Mouse (Mus musculus) kidney, postnatal 0 days (tissue): ENCODE measurements around the gene Iffo1. TPM values are rescaled to one million over a fixed set of nuclear protein-coding genes. Genes with fewer than 3 reads are reported as not detected.

ENCODE experiments used
- ATAC-seq: fragments of 200-750 bp; cut with Nextera tagmentation; replicated peaks from 2 replicates; pipeline ENCODE4 v1.8.0; 2017; ENCODE audit warnings: low read depth, moderate number of reproducible peaks, moderate TSS enrichment, moderate library complexity; ENCODE audit not compliant: low FRiP score
- DNase-seq: peaks from one replicate; pipeline ENCODE4 v3.0.0-alpha.2; 2016; ENCODE audit warnings: low spot score
- H3K27ac ChIP-seq: fragments of 300-500 bp; sonication (generic); 2 replicates; pipeline ENCODE4 v1.5.1; 2014; ENCODE audit warnings: mild to moderate bottlenecking
- H3K27me3 ChIP-seq: fragments of 300-500 bp; sonication (generic); 2 replicates; pipeline ENCODE4 v1.6.1; 2014; ENCODE audit warnings: low read length, mixed read lengths; ENCODE audit not compliant: insufficient read depth
- H3K36me3 ChIP-seq: fragments of 300-500 bp; sonication (generic); 2 replicates; pipeline ENCODE4 v1.6.1; 2014; ENCODE audit warnings: low read length, mixed read lengths; ENCODE audit not compliant: insufficient read depth
- H3K4me1 ChIP-seq: fragments of 300-500 bp; sonication (generic); replicated peaks from 2 replicates; pipeline ENCODE4 v1.6.1; 2014; ENCODE audit warnings: antibody characterized with exemption, low read length, mixed read lengths; ENCODE audit not compliant: insufficient read depth
- H3K4me2 ChIP-seq: fragments of 300-500 bp; sonication (generic); 2 replicates; pipeline ENCODE4 v1.6.1; 2014; ENCODE audit warnings: mild to moderate bottlenecking, low read length, moderate library complexity, mixed read lengths
- H3K4me3 ChIP-seq: fragments of 300-500 bp; sonication (generic); replicated peaks from 2 replicates; pipeline ENCODE4 v1.5.1; 2014; ENCODE audit warnings: low read depth, low read length
- H3K9ac ChIP-seq: fragments of 300-500 bp; sonication (generic); 2 replicates; pipeline ENCODE4 v1.6.1; 2014; ENCODE audit warnings: low read depth, low read length
- H3K9me3 ChIP-seq: fragments of 300-500 bp; sonication (generic); replicated peaks from 2 replicates; pipeline ENCODE4 v1.6.1; 2016; ENCODE audit warnings: low read length, inconsistent platforms, mixed read lengths
- CTCF ChIP-seq: IDR thresholded peaks from 2 replicates; pipeline ENCODE4 v1.5.1; 2016; ENCODE audit warnings: antibody characterized with exemption, low read depth, mild to moderate bottlenecking, moderate library complexity
- WGBS: fragments of 180-500 bp; shearing (Covaris S2); extraction: QIAGEN DNeasy Blood & Tissue Kit; methylation state at CpG from one replicate; pipeline ENCODE4 v1.1.7; 2014; 5-methylcytosine and 5-hydroxymethylcytosine counted together
- polyA plus RNA-seq: library from polyadenylated mRNA; unstranded; fragments of >200 nt; fragmentation: Nextera tagmentation; extraction: Ambion mirVana; gene quantifications from 2 replicates; pipeline ENCODE4 v1.2.1, GENCODE M21; 2015

Gene Iffo1
- polyA plus RNA-seq, 1 experiment from 2014 or later = 8.1 TPM

- Histone ChIP-seq H3K4me1 (0 out of 2 replicates have a peak, but pooled peaks cover 2% of the 10 kb centered on the region), H3K4me3 (no peak overlapping the region), H3K9me3 (no peaks in the 10 kb centered on the region), H3K4me2 (no peak overlapping the region), H3K36me3 (peaks cover 57% of the 10 kb centered on the region), H3K27me3 (no peaks in the 10 kb centered on the region), H3K9ac (no peak overlapping the region), H3K27ac (no peak overlapping the region)
- WGBS = 83% methylated on average over 10 of the region's 10 CpGs
- ATAC-seq = no peak
- no peak for DNase-seq
- TF ChIP-seq CTCF = no peak
These were observed 41.2 kb downstream of the Iffo1 start for GRCm38 (mm10) chr6:125186203-125186602.

GRCm38 (mm10) chr6:125190816-125191215, 45.8 kb downstream of the Iffo1 start:
- TF ChIP-seq CTCF = no peak
- Histone ChIP-seq H3K9me3 (no peaks in the 10 kb centered on the region), H3K4me1 (0 out of 2 replicates have a peak, but pooled peaks cover 6% of the 10 kb centered on the region), H3K4me3 (peak overlapping the region; percentile 63), H3K27me3 (no peaks in the 10 kb centered on the region), H3K36me3 (peaks cover 29% of the 10 kb centered on the region), H3K4me2 (peak overlapping the region; percentile 53), H3K9ac (peak overlapping the region; percentile 62), H3K27ac (peak overlapping the region; percentile 76; the same call in 1 of the 2 replicates)
- ATAC-seq (no peak), DNase-seq (no peak)

- H3K9me3 ChIP-seq = no peaks in the 10 kb centered on the region
- peak within 1 kb of the TSS; percentile 63 for H3K4me3 ChIP-seq
- TF ChIP-seq CTCF = peak; percentile 46
- WGBS = under 1% methylated on average over 54 of the region's 54 CpGs
- H3K9ac ChIP-seq = peak within 1 kb of the TSS; percentile 70
- H3K4me1 ChIP-seq = 0 out of 2 replicates have a peak, but pooled peaks cover 6% of the 10 kb centered on the region
- peak within 1 kb of the TSS; percentile 98 for H3K27ac ChIP-seq
- H3K36me3 ChIP-seq = peaks cover 25% of the 10 kb centered on the region
- peak within 1 kb of the TSS; percentile 90 for H3K4me2 ChIP-seq
- DNase-seq (peak; percentile 98), ATAC-seq (peak; percentile 98)
- H3K27me3 ChIP-seq = no peaks in the 10 kb centered on the region
These were observed 46.4 kb downstream of the Iffo1 start, which contains the start of the genes Ncapd2 and Mrpl51 for GRCm38 (mm10) chr6:125191332-125192015. Ncapd2 (minus strand) TSS chr6:125191701. Mrpl51 (plus strand) TSS chr6:125191801.

- Histone ChIP-seq H3K27ac (peak overlapping the region; percentile 98), H3K27me3 (no peaks in the 10 kb centered on the region), H3K4me3 (peak overlapping the region; percentile 63), H3K4me1 (0 out of 2 replicates have a peak, but pooled peaks cover 6% of the 10 kb centered on the region), H3K4me2 (peak overlapping the region; percentile 90), H3K36me3 (peaks cover 19% of the 10 kb centered on the region; the same call in 1 of the 2 replicates), H3K9me3 (no peaks in the 10 kb centered on the region), H3K9ac (peak overlapping the region; percentile 70)
- ATAC-seq (peak; percentile 94), DNase-seq (peak; percentile 97)
- no peak for TF ChIP-seq CTCF
- WGBS = under 1% methylated on average over 34 of the region's 34 CpGs
These were observed 47.1 kb downstream of the Iffo1 start for GRCm38 (mm10) chr6:125192016-125192714.

- Histone ChIP-seq H3K4me3 (peak overlapping the region; percentile 63), H3K27me3 (no peaks in the 10 kb centered on the region), H3K4me2 (peak overlapping the region; percentile 90), H3K9me3 (no peaks in the 10 kb centered on the region), H3K36me3 (peaks cover 16% of the 10 kb centered on the region; the same call in 1 of the 2 replicates), H3K27ac (peak overlapping the region; percentile 98), H3K4me1 (0 out of 2 replicates have a peak, but pooled peaks cover 6% of the 10 kb centered on the region), H3K9ac (peak overlapping the region; percentile 70)
- ATAC-seq (no peak), DNase-seq (no peak)
- no peak for TF ChIP-seq CTCF
- 35% methylated on average over 5 of the region's 5 CpGs for WGBS
These were observed 47.8 kb downstream of the Iffo1 start for GRCm38 (mm10) chr6:125192841-125193240.

- Histone ChIP-seq H3K9ac (no peak overlapping the region), H3K27ac (no peak overlapping the region), H3K4me1 (0 out of 2 replicates have a peak, but pooled peaks cover 6% of the 10 kb centered on the region), H3K9me3 (no peaks in the 10 kb centered on the region), H3K36me3 (peaks cover 14% of the 10 kb centered on the region; the same call in 1 of the 2 replicates), H3K4me2 (no peak overlapping the region; the same call in 1 of the 2 replicates), H3K27me3 (no peaks in the 10 kb centered on the region), H3K4me3 (no peak overlapping the region)
- 46% methylated on average over 7 of the region's 7 CpGs for WGBS
- no peak for ATAC-seq
- TF ChIP-seq CTCF = no peak
- no peak for DNase-seq
These were observed 48.3 kb downstream of the Iffo1 start for GRCm38 (mm10) chr6:125193390-125193789.
